Comparison of ENCODE assay signal across 8 mouse cellular contexts in genomic region chr1:89931120-89931519, GRCm38 (mm10). TPM values are rescaled to one million over a fixed set of nuclear protein-coding genes. Genes with fewer than 3 reads are reported as not detected.
A peak's percentile ranks its signal among the peaks of the same experiment; 100 is the strongest.
DNase-seq lines count a peak whose midpoint lies in the region; ATAC-seq lines count a peak whose summit lies in the region.

Gbx2 (minus strand) TSS chr1:89931179.

- ATAC-seq in forebrain, embryonic 13.5 days, result peak; percentile 75
- ATAC-seq in lung, embryonic 16.5 days (ENCODE audit: low read depth), result peak; percentile 76
- no peak for ATAC-seq in erythroid progenitor cell, adult 5-6 weeks (replicated peaks; ENCODE audit: low FRiP score, poor library complexity, severe bottlenecking)

- peak within 1 kb of the TSS; percentile 42 for H3K4me3 ChIP-seq in forebrain, embryonic 13.5 days
- peak within 1 kb of the TSS; percentile 46 for H3K4me3 ChIP-seq in lung, embryonic 16.5 days (ENCODE audit: low read length)

- no peaks in the 10 kb centered on the region for H3K9me3 ChIP-seq in forebrain, embryonic 13.5 days (replicated peaks)
- H3K9me3 ChIP-seq in lung, embryonic 16.5 days (ENCODE audit: control insufficient read depth, low read length), result no peaks in the 10 kb centered on the region

- peak within 1 kb of the TSS; percentile 63 for H3K4me2 ChIP-seq in forebrain, embryonic 13.5 days
- H3K4me2 ChIP-seq in lung, embryonic 16.5 days (ENCODE audit: low read depth, low read length), result peak within 1 kb of the TSS; percentile 61

- peaks cover 76% of the 10 kb centered on the region for H3K4me1 ChIP-seq in forebrain, embryonic 13.5 days
- peaks cover 27% of the 10 kb centered on the region for H3K4me1 ChIP-seq in lung, embryonic 16.5 days (replicated peaks; ENCODE audit: control insufficient read depth, insufficient read depth, low read length)

- H3K27me3 ChIP-seq in forebrain, embryonic 13.5 days, result peaks cover 100% of the 10 kb centered on the region
- H3K27me3 ChIP-seq in lung, embryonic 16.5 days (ENCODE audit: control insufficient read depth, insufficient read depth, low read depth, low read length), result peaks cover 96% of the 10 kb centered on the region

- peak within 1 kb of the TSS; percentile 61 for H3K27ac ChIP-seq in forebrain, embryonic 13.5 days
- no peak within 1 kb of the TSS for H3K27ac ChIP-seq in lung, embryonic 16.5 days (ENCODE audit: low read length)

- H3K9ac ChIP-seq in forebrain, embryonic 13.5 days, result peak within 1 kb of the TSS; percentile 60
- H3K9ac ChIP-seq in lung, embryonic 16.5 days (ENCODE audit: low read length), result peak within 1 kb of the TSS; percentile 32; the same call in 1 of the 2 replicates

- under 1% methylated on average over 33 of the region's 33 CpGs for WGBS in forebrain, embryonic 13.5 days
- WGBS in lung, embryonic 16.5 days, result under 1% methylated on average over 33 of the region's 33 CpGs

- H3K36me3 ChIP-seq in forebrain, embryonic 13.5 days (ENCODE audit: poor library complexity, severe bottlenecking), result no peaks in the 10 kb centered on the region
- no peaks in the 10 kb centered on the region for H3K36me3 ChIP-seq in lung, embryonic 16.5 days (ENCODE audit: control insufficient read depth, insufficient read depth, low read length)

- peak; percentile 51 for DNase-seq in thymus, postnatal 4 days
- no peak for DNase-seq in thymus, postnatal 10 days (ENCODE audit: low spot score in 2 of 2)
- peak; percentile 47 for DNase-seq in kidney, adult 18-20 months
- peak; percentile 27 for DNase-seq in skeletal muscle tissue, adult 2 months (ENCODE audit: low read depth, low spot score)
- DNase-seq in right cerebral cortex, postnatal 10 days (ENCODE audit: low spot score in 2 of 2), result no peak

RNA-seq across cellular contexts. Expression of gene Gbx2, which starts in this region (rescaled TPM):
- 18.7 and 29.4 TPM in 2 replicates for polyA plus RNA-seq in forebrain, embryonic 13.5 days (2015; fragmentation: Nextera tagmentation; extraction: Ambion mirVana)
- not detected in 2 replicates for polyA plus RNA-seq in lung, embryonic 16.5 days (2015; fragmentation: Nextera tagmentation; extraction: Ambion mirVana)
- not detected in 2 replicates for total RNA-seq in erythroid progenitor cell, adult 5-6 weeks (2015; ENCODE audit: low replicate concordance)
- not detected in 2 replicates for total RNA-seq in erythroid progenitor cell, adult 5-6 weeks (2017; ENCODE audit: low replicate concordance)

Comparison
In these comparisons a context has a peak if more than half of its experiments do, and no peak if none do; other contexts are left out.
1. RNA of gene Gbx2 (polyA plus RNA-seq): 18.7 to 29.4 TPM in forebrain, embryonic 13.5 days; not detected in lung, embryonic 16.5 days; every median in the first group is over 10 times any median in the second.
2. DNase-seq: peak in thymus, postnatal 4 days (single experiment), kidney, adult 18-20 months (single experiment) and skeletal muscle tissue, adult 2 months (single experiment); none in thymus, postnatal 10 days (0 of 2) and right cerebral cortex, postnatal 10 days (0 of 2).
3. Peak in ATAC-seq, H3K4me3 ChIP-seq, H3K9ac ChIP-seq and H3K4me2 ChIP-seq in lung, embryonic 16.5 days; RNA of the gene not detected or under 1 TPM.